In genomic region chr11:61033160-61033559, GRCm38 (mm10) we compare ENCODE assay signal across 18 mouse cellular contexts. TPM values are rescaled to one million over a fixed set of nuclear protein-coding genes. Genes with fewer than 3 reads are reported as not detected.
A peak's percentile ranks its signal among the peaks of the same experiment; 100 is the strongest.
DNase-seq lines count a peak whose midpoint lies in the region; ATAC-seq and TF ChIP-seq lines count a peak whose summit lies in the region.
"Had no signal": no experiment of that assay in that cellular context is flagged by ENCODE, and none has a peak within 500 bp of the region (broad histone marks: within the 10 kb centered on the region; RNA-seq: fewer than 3 reads in every experiment).

No protein-coding gene starts in this region.

- ATAC-seq in heart, embryonic 11.5 days (replicated peaks; ENCODE audit: insufficient number of reproducible peaks, low FRiP score, low TSS enrichment), result no peak
- ATAC-seq: forebrain, embryonic 14.5 days; forebrain, embryonic 16.5 days had no signal

- H3K27ac ChIP-seq in cerebellum, adult 2 months (ENCODE audit: insufficient read depth, low read length), result peak overlapping the region; percentile 87
- no peak overlapping the region for H3K27ac ChIP-seq in heart, embryonic 11.5 days (ENCODE audit: low read depth, low read length)
- no peak overlapping the region for H3K27ac ChIP-seq in kidney, adult 2 months (ENCODE audit: insufficient read depth, low read depth, low read length)
- H3K27ac ChIP-seq: embryonic facial prominence, embryonic 13.5 days; embryonic facial prominence, embryonic 15.5 days; forebrain, embryonic 10.5 days; forebrain, embryonic 12.5 days had no signal

- no peak overlapping the region for H3K4me3 ChIP-seq in cerebellum, adult 2 months (replicated peaks; ENCODE audit: insufficient read depth, low read depth, low read length)
- no peak overlapping the region for H3K4me3 ChIP-seq in heart, embryonic 11.5 days (ENCODE audit: low read depth, low read length)
- no peak overlapping the region for H3K4me3 ChIP-seq in kidney, adult 2 months (ENCODE audit: insufficient read depth, low read depth, low read length)
- H3K4me3 ChIP-seq: embryonic facial prominence, embryonic 13.5 days; embryonic facial prominence, embryonic 15.5 days; erythroblast, embryonic 14.5 days; forebrain, embryonic 10.5 days; forebrain, embryonic 12.5 days had no signal

- DNase-seq in cerebellum, adult 2 months, result peak in 1 of 2 experiments; percentile 26
- DNase-seq in cerebellum, postnatal 4 days (ENCODE audit: low spot score in 2 of 2), result no peak
- peak; percentile 83 for DNase-seq in heart, adult 11 months
- no peak for DNase-seq in kidney, adult 2 months
- DNase-seq: adrenal gland, adult 2 months; adrenal gland, postnatal 10 days; adrenal gland, postnatal 25 days; cerebellum, adult 8-10 months; cerebellum, postnatal 10 days; embryo, embryonic 11 days had no signal

- H3K27me3 ChIP-seq in cerebellum, adult 2 months (ENCODE audit: control insufficient read depth, insufficient read depth, low read length), result no peaks in the 10 kb centered on the region
- no peaks in the 10 kb centered on the region for H3K27me3 ChIP-seq in heart, embryonic 11.5 days (ENCODE audit: control insufficient read depth, insufficient read depth, low read length)
- H3K27me3 ChIP-seq in kidney, adult 2 months (replicated peaks; ENCODE audit: control insufficient read depth, insufficient read depth, low read length), result no peaks in the 10 kb centered on the region
- H3K27me3 ChIP-seq: embryonic facial prominence, embryonic 13.5 days; embryonic facial prominence, embryonic 15.5 days; forebrain, embryonic 12.5 days had no signal

- TF ChIP-seq POLR2A in cerebellum, adult 2 months (IDR thresholded peaks at IDR 0.05; ENCODE audit: borderline replicate concordance, insufficient read depth, low read length), result no peak
- no peak for TF ChIP-seq POLR2A in kidney, adult 2 months (IDR thresholded peaks at IDR 0.05; ENCODE audit: low read depth, low read length)

- no peaks in the 10 kb centered on the region for H3K36me3 ChIP-seq in heart, embryonic 11.5 days (ENCODE audit: control insufficient read depth, insufficient read depth, low read length)
- no peaks in the 10 kb centered on the region for H3K36me3 ChIP-seq in kidney, adult 2 months (ENCODE audit: control insufficient read depth, insufficient read depth, low read length)
- H3K36me3 ChIP-seq: embryonic facial prominence, embryonic 13.5 days; embryonic facial prominence, embryonic 15.5 days; forebrain, embryonic 10.5 days; forebrain, embryonic 12.5 days had no signal

- 36% methylated on average over 5 of the region's 5 CpGs for WGBS in cerebellum, adult 2 months
- 74% methylated on average over 5 of the region's 5 CpGs for WGBS in heart, embryonic 11.5 days (ENCODE audit: insufficient replicate concordance)
- 82% methylated on average over 5 of the region's 5 CpGs for WGBS in kidney, adult 2 months

- TF ChIP-seq CTCF in cerebellum, adult 2 months (IDR thresholded peaks at IDR 0.05; ENCODE audit: borderline replicate concordance, insufficient read depth, low read depth, low read length), result no peak
- TF ChIP-seq CTCF in kidney, adult 2 months (conservative IDR thresholded peaks at IDR 0.05; ENCODE audit: insufficient read depth, insufficient read length, low read depth, low read length), result no peak

- no peak overlapping the region for H3K4me2 ChIP-seq in heart, embryonic 11.5 days
- H3K4me2 ChIP-seq: embryonic facial prominence, embryonic 13.5 days; embryonic facial prominence, embryonic 15.5 days; forebrain, embryonic 12.5 days had no signal

- H3K9me3 ChIP-seq in heart, embryonic 11.5 days (replicated peaks; ENCODE audit: control insufficient read depth, low read length), result no peaks in the 10 kb centered on the region
- H3K9me3 ChIP-seq: embryonic facial prominence, embryonic 13.5 days; embryonic facial prominence, embryonic 15.5 days; forebrain, embryonic 10.5 days; forebrain, embryonic 12.5 days had no signal

- H3K9ac ChIP-seq in heart, embryonic 11.5 days (ENCODE audit: low read depth, low read length), result no peak overlapping the region
- H3K9ac ChIP-seq: embryonic facial prominence, embryonic 13.5 days; embryonic facial prominence, embryonic 15.5 days; forebrain, embryonic 12.5 days had no signal

- H3K4me1 ChIP-seq in cerebellum, adult 2 months (ENCODE audit: control insufficient read depth, insufficient read depth, low read length), result peaks cover 54% of the 10 kb centered on the region
- H3K4me1 ChIP-seq in heart, embryonic 11.5 days (ENCODE audit: control insufficient read depth, insufficient read depth, low read length), result peaks cover 6% of the 10 kb centered on the region
- peaks cover 5% of the 10 kb centered on the region; the same call in 1 of the 2 replicates for H3K4me1 ChIP-seq in kidney, adult 2 months (ENCODE audit: control insufficient read depth, insufficient read depth, low read length)

RNA-seq across cellular contexts. Expression of gene Kcnj12, which starts 10.8 kb away (rescaled TPM):
- 80.1 and 87.2 TPM in 2 replicates for polyA plus RNA-seq in cerebellum, adult 2 months (2012; rRNA removed)
- 1.5 and 2.0 TPM in 2 replicates for polyA plus RNA-seq in heart, embryonic 11.5 days (2014; fragmentation: Nextera tagmentation; extraction: Ambion mirVana)
- 4.6 and 5.7 TPM in 2 replicates for polyA plus RNA-seq in kidney, adult 2 months (2012; rRNA removed)

Comparison
In these comparisons a context has a peak if more than half of its experiments do, and no peak if none do; other contexts are left out.
1. RNA of gene Kcnj12, which starts 10.8 kb away (polyA plus RNA-seq): 80.1 to 87.2 TPM in cerebellum, adult 2 months; 4.6 to 5.7 TPM in kidney, adult 2 months and 1.5 to 2.0 TPM in heart, embryonic 11.5 days; every median in the first group is over 10 times any median in the second.